Mouse (Mus musculus): ENCODE measurements around the gene Rars2.

The Rars2 gene

DNA sequence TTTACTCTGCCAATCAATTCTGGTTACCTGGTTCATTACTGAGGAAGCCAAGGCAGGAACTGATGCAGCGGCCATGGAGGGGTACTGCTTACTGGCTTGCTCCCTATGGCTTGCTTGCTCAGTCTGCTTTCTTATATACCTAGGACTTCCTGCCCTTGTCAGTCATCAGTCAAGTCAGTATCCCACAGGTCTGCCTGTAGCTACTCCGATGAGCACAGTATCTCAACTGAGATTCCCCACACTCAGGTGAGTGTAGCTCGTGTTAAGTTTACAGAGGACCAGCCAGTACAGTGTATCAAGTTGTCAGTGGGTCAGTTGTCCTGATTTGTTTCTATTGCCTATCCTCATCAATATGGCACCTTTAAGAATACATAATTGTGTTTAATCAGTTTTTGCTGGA lies 26.0 kb downstream of the Rars2 start:
- DNase-seq (ENCODE audit: low spot score in 2 of 2), result no peak

DNA sequence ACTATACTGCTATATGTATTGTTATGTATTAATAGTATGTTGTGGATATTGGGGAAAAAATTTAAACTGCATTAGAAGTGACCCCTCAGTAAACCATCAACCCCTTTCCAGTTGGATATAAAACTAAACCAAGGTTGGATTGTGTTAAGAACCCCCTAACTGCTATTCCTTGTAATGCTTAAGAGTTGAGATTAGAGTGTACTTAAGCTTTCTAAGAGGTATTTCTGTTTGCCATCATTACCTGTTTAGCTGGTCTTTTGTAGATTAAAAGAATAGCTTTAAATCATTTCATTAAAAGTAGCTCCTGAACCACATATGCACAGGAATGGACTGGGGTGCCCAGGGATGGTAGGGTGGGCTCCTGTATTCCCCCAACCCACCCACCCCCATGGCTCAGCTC lies 30.0 kb downstream of the Rars2 start:
- no peak for DNase-seq (ENCODE audit: low spot score in 2 of 2)

- DNase-seq (ENCODE audit: low spot score in 2 of 2), result no peak
Measured at GRCm38 (mm10) chr4:34653179-34653578, 38.4 kb downstream of the Rars2 start.

DNA sequence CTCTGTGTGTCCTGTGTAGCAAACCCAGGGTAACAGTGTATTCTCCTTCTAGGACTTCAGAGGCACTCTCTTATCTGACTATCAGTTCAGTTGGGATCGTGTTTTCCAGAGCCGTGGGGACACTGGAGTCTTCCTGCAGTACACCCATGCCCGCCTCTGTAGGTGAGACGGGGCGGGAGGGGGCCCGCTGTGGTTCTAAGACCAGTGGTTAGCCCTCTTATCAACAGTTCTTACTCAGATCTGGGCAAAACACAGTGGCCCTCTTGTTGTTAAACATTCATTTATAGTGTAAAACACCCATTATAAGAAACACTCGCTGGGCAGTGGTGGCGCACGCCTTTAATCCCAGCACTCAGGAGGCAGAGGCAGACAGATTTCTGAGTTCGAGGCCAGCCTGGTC lies 41.3 kb downstream of the Rars2 start:
- DNase-seq (ENCODE audit: low spot score in 2 of 2), result no peak

- DNase-seq (ENCODE audit: low spot score in 2 of 2), result no peak
Measured at GRCm38 (mm10) chr4:34659012-34659411, 44.3 kb downstream of the Rars2 start.

GRCm38 (mm10) chr4:34661514-34661913 lies 46.8 kb downstream of the Rars2 start:
- DNase-seq (ENCODE audit: low spot score in 2 of 2), result no peak

GRCm38 (mm10) chr4:34661927-34662326 lies 47.2 kb downstream of the Rars2 start:
- DNase-seq (ENCODE audit: low spot score in 2 of 2), result no peak

DNA sequence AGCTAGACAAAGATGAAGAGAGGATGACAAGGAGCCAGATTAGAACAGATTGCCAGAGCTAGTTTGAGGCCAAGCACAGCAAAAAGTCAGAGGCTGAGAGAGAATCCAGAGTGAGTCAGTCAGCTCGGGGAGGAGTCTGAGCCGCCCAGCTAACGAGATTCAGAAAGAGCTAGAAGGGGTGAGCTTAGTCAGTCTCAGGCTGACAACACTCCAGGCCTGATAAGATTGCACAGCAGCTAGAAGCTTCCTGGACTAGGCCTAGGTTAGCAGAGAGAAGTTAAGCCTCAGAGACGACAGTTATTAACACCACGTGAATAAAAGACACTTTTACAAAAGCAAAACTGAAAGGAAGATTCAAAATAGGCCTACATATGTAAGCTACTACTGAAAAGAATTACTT lies 53.2 kb downstream of the Rars2 start:
- no peak for DNase-seq (ENCODE audit: low spot score in 2 of 2)

- no peak for DNase-seq (ENCODE audit: low spot score in 2 of 2)
Measured at GRCm38 (mm10) chr4:34673721-34674120, 59.0 kb downstream of the Rars2 start.

DNA sequence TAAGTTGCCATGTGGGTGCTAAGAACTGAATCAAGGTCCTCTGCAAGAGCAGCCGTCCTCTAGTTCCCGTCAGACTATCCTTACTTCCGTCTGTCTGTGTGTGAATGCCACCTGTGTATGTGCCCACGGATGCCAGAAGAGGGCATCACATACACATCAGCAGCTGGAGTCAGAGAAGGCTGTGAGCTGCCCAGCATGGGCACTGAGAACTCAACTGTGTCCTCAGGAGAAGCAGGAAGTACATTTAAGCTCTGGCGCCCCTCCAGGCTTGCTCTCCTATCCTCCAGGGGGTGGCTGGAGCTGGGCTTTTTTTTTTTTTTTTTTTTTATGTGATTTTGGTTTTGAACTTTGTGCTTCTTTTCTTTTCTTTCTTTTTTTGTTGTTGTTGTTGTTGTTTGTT lies 65.8 kb downstream of the Rars2 start:
- DNase-seq (ENCODE audit: low spot score in 2 of 2), result no peak

GRCm38 (mm10) chr4:34686874-34687567 lies 72.3 kb downstream of the Rars2 start, which contains the start of gene Slc35a1:
Slc35a1 (minus strand) TSS chr4:34687438.
- peak; percentile 91 to 92 for DNase-seq (ENCODE audit: low spot score in 2 of 2)

- no peak for DNase-seq (ENCODE audit: low spot score in 2 of 2)
Measured at GRCm38 (mm10) chr4:34688021-34688420, 73.3 kb downstream of the Rars2 start.

DNA sequence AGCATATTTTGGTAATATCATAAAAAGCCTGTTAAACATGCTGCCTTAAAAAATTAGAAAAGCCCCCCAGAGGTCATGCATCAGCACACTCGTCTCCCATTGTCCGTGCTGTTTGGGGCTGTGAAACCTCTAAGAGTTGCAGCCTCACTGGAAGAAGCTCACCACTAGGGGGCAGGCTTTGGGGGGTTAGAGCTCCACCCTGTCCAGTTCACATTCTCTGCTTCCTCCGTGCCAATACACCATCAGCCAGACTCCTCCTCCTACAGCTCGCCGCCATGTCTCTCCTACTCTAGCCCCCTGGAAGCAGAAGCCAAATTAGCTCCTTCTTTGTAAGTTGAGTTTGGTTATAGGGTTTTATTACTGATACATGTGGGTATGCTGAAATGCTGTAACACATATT lies 86.8 kb downstream of the Rars2 start:
- DNase-seq (ENCODE audit: low spot score in 2 of 2), result peak; percentile 23 to 76

- DNase-seq (ENCODE audit: low spot score in 2 of 2), result no peak
Measured at GRCm38 (mm10) chr4:34702231-34702630, 87.5 kb downstream of the Rars2 start.

DNA sequence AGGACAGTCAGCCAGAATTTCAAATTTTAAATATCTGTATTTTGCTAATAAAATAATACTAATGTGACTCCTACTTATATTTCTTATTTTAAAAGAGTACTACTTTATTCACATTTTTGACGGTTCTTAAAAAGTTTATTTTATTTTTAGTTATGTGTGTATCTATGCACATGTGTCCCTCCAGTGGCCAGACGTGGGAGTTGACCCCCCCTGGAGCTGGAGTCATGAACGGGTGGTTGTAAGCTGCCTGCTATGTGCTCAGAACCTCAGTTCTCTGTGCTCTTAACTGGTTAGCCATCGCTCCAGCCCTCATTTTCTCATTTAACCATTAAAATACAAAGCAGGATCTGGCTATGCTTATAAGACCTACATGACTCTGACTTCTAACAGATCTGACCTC lies 88.3 kb downstream of the Rars2 start:
- DNase-seq (ENCODE audit: low spot score in 2 of 2), result no peak

DNA sequence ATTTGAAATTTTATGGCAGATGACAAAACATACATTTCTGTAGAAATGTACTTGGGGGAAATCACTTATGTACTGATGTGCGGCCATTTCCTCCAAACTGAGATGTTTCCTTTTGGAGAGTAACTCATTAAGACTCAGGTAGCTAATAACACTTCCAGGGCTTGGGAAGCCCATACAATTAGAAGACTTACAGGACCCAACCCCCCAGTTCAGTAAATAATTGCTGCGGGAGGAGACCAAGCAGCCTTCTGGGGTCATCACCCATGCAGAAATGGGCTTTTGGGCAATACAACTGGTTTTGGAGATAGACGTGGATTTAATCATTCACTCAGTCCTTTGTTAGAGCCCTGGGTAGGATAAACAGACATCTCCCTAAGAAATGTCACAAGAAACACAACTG lies 92.5 kb downstream of the Rars2 start:
- no peak for DNase-seq (ENCODE audit: low spot score in 2 of 2)

- no peak for DNase-seq (ENCODE audit: low spot score in 2 of 2)
Measured at GRCm38 (mm10) chr4:34708127-34708526, 93.4 kb downstream of the Rars2 start.

Data from thymus, postnatal 10 days (tissue).